Mouse (Mus musculus): ENCODE data around the gene Large2. TPM values are rescaled to one million over a fixed set of nuclear protein-coding genes. Genes with fewer than 3 reads are reported as not detected.

Large2 gene
- polyA plus RNA-seq, 1 experiment, result 0.31 TPM

- H3K4me3 ChIP-seq (ENCODE audit: insufficient read depth, low read length), result no peak overlapping the region
- no peak overlapping the region for H3K27ac ChIP-seq (ENCODE audit: insufficient read depth, low read length)
- no peaks in the 10 kb centered on the region for H3K4me1 ChIP-seq (ENCODE audit: control insufficient read depth, insufficient read depth, low read length)
- no peak for TF ChIP-seq CTCF (IDR thresholded peaks at IDR 0.05; ENCODE audit: extremely low read depth, insufficient read depth, low read length)
- no peak for TF ChIP-seq POLR2A (IDR thresholded peaks at IDR 0.05; ENCODE audit: extremely low read depth, insufficient read depth, low read length)
These were observed 10.6 kb downstream of the Large2 start for GRCm38 (mm10) chr2:92364086-92364485.

GRCm38 (mm10) chr2:92362571-92363228, 12.0 kb downstream of the Large2 start:
- Histone ChIP-seq H3K4me3 (ENCODE audit: insufficient read depth, low read length) (no peak overlapping the region), H3K4me1 (ENCODE audit: control insufficient read depth, insufficient read depth, low read length) (no peaks in the 10 kb centered on the region), H3K27ac (ENCODE audit: insufficient read depth, low read length) (no peak overlapping the region)
- no peak for TF ChIP-seq POLR2A (IDR thresholded peaks at IDR 0.05; ENCODE audit: extremely low read depth, insufficient read depth, low read length)
- TF ChIP-seq CTCF (IDR thresholded peaks at IDR 0.05; ENCODE audit: extremely low read depth, insufficient read depth, low read length), result no peak

GRCm38 (mm10) chr2:92361795-92362194, 12.9 kb downstream of the Large2 start:
- no peak for TF ChIP-seq CTCF (IDR thresholded peaks at IDR 0.05; ENCODE audit: extremely low read depth, insufficient read depth, low read length)

GRCm38 (mm10) chr2:92360893-92361292, 13.8 kb downstream of the Large2 start:
- no peaks in the 10 kb centered on the region for H3K4me1 ChIP-seq (ENCODE audit: control insufficient read depth, insufficient read depth, low read length)
- H3K27ac ChIP-seq (ENCODE audit: insufficient read depth, low read length), result no peak overlapping the region
- H3K4me3 ChIP-seq (ENCODE audit: insufficient read depth, low read length), result no peak overlapping the region
- TF ChIP-seq POLR2A (IDR thresholded peaks at IDR 0.05; ENCODE audit: extremely low read depth, insufficient read depth, low read length), result no peak
- no peak for TF ChIP-seq CTCF (IDR thresholded peaks at IDR 0.05; ENCODE audit: extremely low read depth, insufficient read depth, low read length)

More at GRCm38 (mm10) chr2:92361795-92362194, 12.9 kb downstream of the Large2 start:
- no peak overlapping the region for H3K4me3 ChIP-seq (ENCODE audit: insufficient read depth, low read length)
- no peak overlapping the region for H3K27ac ChIP-seq (ENCODE audit: insufficient read depth, low read length)
- H3K4me1 ChIP-seq (ENCODE audit: control insufficient read depth, insufficient read depth, low read length), result no peaks in the 10 kb centered on the region

GRCm38 (mm10) chr2:92360186-92360823, 14.4 kb downstream of the Large2 start:
- Histone ChIP-seq H3K27ac (ENCODE audit: insufficient read depth, low read length) (no peak overlapping the region), H3K4me1 (ENCODE audit: control insufficient read depth, insufficient read depth, low read length) (no peaks in the 10 kb centered on the region), H3K4me3 (ENCODE audit: insufficient read depth, low read length) (no peak overlapping the region)
- TF ChIP-seq CTCF (IDR thresholded peaks at IDR 0.05; ENCODE audit: extremely low read depth, insufficient read depth, low read length), result no peak
- TF ChIP-seq POLR2A (IDR thresholded peaks at IDR 0.05; ENCODE audit: extremely low read depth, insufficient read depth, low read length), result no peak

GRCm38 (mm10) chr2:92359301-92359700, 15.4 kb downstream of the Large2 start:
- TF ChIP-seq POLR2A (IDR thresholded peaks at IDR 0.05; ENCODE audit: extremely low read depth, insufficient read depth, low read length) (no peak), CTCF (IDR thresholded peaks at IDR 0.05; ENCODE audit: extremely low read depth, insufficient read depth, low read length) (no peak)
- no peak overlapping the region for H3K4me3 ChIP-seq (ENCODE audit: insufficient read depth, low read length)
- no peaks in the 10 kb centered on the region for H3K4me1 ChIP-seq (ENCODE audit: control insufficient read depth, insufficient read depth, low read length)
- H3K27ac ChIP-seq (ENCODE audit: insufficient read depth, low read length), result no peak overlapping the region

GRCm38 (mm10) chr2:92354224-92354623, 20.4 kb downstream of the Large2 start:
- H3K4me1 ChIP-seq (ENCODE audit: control insufficient read depth, insufficient read depth, low read length), result peaks cover 4% of the 10 kb centered on the region
- no peak for TF ChIP-seq POLR2A (IDR thresholded peaks at IDR 0.05; ENCODE audit: extremely low read depth, insufficient read depth, low read length)
- TF ChIP-seq CTCF (IDR thresholded peaks at IDR 0.05; ENCODE audit: extremely low read depth, insufficient read depth, low read length), result no peak
- no peak overlapping the region for H3K27ac ChIP-seq (ENCODE audit: insufficient read depth, low read length)

GRCm38 (mm10) chr2:92353402-92353801, 21.3 kb downstream of the Large2 start:
- TF ChIP-seq CTCF (IDR thresholded peaks at IDR 0.05; ENCODE audit: extremely low read depth, insufficient read depth, low read length) (no peak), POLR2A (IDR thresholded peaks at IDR 0.05; ENCODE audit: extremely low read depth, insufficient read depth, low read length) (no peak)
- H3K4me3 ChIP-seq (ENCODE audit: insufficient read depth, low read length), result no peak overlapping the region
- no peak overlapping the region for H3K27ac ChIP-seq (ENCODE audit: insufficient read depth, low read length)
- peaks cover 6% of the 10 kb centered on the region for H3K4me1 ChIP-seq (ENCODE audit: control insufficient read depth, insufficient read depth, low read length)

More at GRCm38 (mm10) chr2:92354224-92354623, 20.4 kb downstream of the Large2 start:
- H3K4me3 ChIP-seq (ENCODE audit: insufficient read depth, low read length), result no peak overlapping the region

- H3K4me1 ChIP-seq (ENCODE audit: control insufficient read depth, insufficient read depth, low read length), result peaks cover 6% of the 10 kb centered on the region
- no peak overlapping the region for H3K27ac ChIP-seq (ENCODE audit: insufficient read depth, low read length)
- H3K4me3 ChIP-seq (ENCODE audit: insufficient read depth, low read length), result no peak overlapping the region
- no peak for TF ChIP-seq CTCF (IDR thresholded peaks at IDR 0.05; ENCODE audit: extremely low read depth, insufficient read depth, low read length)
- no peak for TF ChIP-seq POLR2A (IDR thresholded peaks at IDR 0.05; ENCODE audit: extremely low read depth, insufficient read depth, low read length)
These were observed 24.0 kb downstream of the Large2 start for GRCm38 (mm10) chr2:92350686-92351085.
